Mouse (Mus musculus) CH12.LX (cell line): ENCODE data around the gene Xylt1. TPM values are rescaled to one million over a fixed set of nuclear protein-coding genes. Genes with fewer than 3 reads are reported as not detected.
A peak's percentile ranks its signal among the peaks of the same experiment; 100 is the strongest.

ENCODE experiments used
- DNase-seq: peaks from one replicate; pipeline ENCODE4 v3.0.0-alpha.2; 2013; ENCODE audit errors: extremely low read depth
- H3K27ac ChIP-seq: 2 replicates; pipeline ENCODE4 v1.5.1; 2012; ENCODE audit warnings: low read depth, mild to moderate bottlenecking, control low read depth, moderate library complexity; ENCODE audit not compliant: insufficient read depth
- H3K27me3 ChIP-seq: replicated peaks from 2 replicates; pipeline ENCODE3; 2012; ENCODE audit warnings: inconsistent platforms
- H3K36me3 ChIP-seq, 2 experiments: replicated peaks in 1 of 2; 2 replicates each; pipeline versions ENCODE3 to v1.6.1; 2012; ENCODE audit warnings: inconsistent platforms in 1 of 2, low read length in 1 of 2, mild to moderate bottlenecking in 1 of 2, mixed read lengths in 1 of 2, moderate library complexity in 1 of 2; ENCODE audit not compliant: control insufficient read depth in 1 of 2, insufficient read depth in 1 of 2
- H3K4me1 ChIP-seq, 2 experiments: 2 replicates each; pipeline ENCODE4 v1.6.1; 2012; ENCODE audit warnings: inconsistent platforms in 1 of 2, moderate library complexity in 1 of 2; ENCODE audit not compliant: insufficient read depth in 2 of 2, control insufficient read depth in 1 of 2
- H3K4me2 ChIP-seq: 2 replicates; pipeline ENCODE4 v1.6.1; 2012; ENCODE audit warnings: low read depth, mild to moderate bottlenecking, control low read depth; ENCODE audit not compliant: poor library complexity, insufficient read depth, severe bottlenecking
- H3K4me3 ChIP-seq, 3 experiments: fragments of 150-350 bp in 1 of 3; sonication (generic) in 1 of 3; replicated peaks in 1 of 3; 2 replicates each; pipeline versions ENCODE3 to v1.5.1; 2011 to 2012; ENCODE audit warnings: low read depth in 2 of 3, low read length in 2 of 3, mild to moderate bottlenecking in 2 of 3, moderate library complexity in 2 of 3, control low read depth in 1 of 3, improper control_type of control experiment in 1 of 3, inconsistent platforms in 1 of 3, mixed read lengths in 1 of 3; ENCODE audit not compliant: poor library complexity in 1 of 3
- H3K79me2 ChIP-seq: replicated peaks from 2 replicates; pipeline ENCODE4 v1.6.1; 2012; ENCODE audit warnings: mild to moderate bottlenecking, moderate library complexity; ENCODE audit not compliant: control insufficient read depth, poor library complexity, insufficient read depth, severe bottlenecking; ENCODE audit errors: extremely low read depth
- H3K9ac ChIP-seq: 2 replicates; pipeline ENCODE4 v1.6.1; 2012; ENCODE audit warnings: low read depth, mild to moderate bottlenecking, control low read depth, moderate library complexity; ENCODE audit not compliant: insufficient read depth
- H3K9me3 ChIP-seq: replicated peaks from 2 replicates; pipeline ENCODE3; 2012; ENCODE audit warnings: low read length, inconsistent platforms, mixed read lengths
- CHD1 ChIP-seq: IDR thresholded peaks from 2 replicates; pipeline ENCODE4 v1.6.1; 2012; ENCODE audit warnings: low read depth, low read length, improper control_type of control experiment, inconsistent platforms
- CHD2 ChIP-seq: IDR thresholded peaks from 2 replicates; pipeline ENCODE4 v1.6.1; 2011; ENCODE audit warnings: low read length, improper control_type of control experiment
- CTCF ChIP-seq, 2 experiments: IDR thresholded peaks in 1 of 2; conservative IDR thresholded peaks in 1 of 2; 2 replicates each; pipeline ENCODE4 v1.5.1; 2011 to 2012; ENCODE audit warnings: low read depth in 2 of 2, low read length in 2 of 2, improper control_type of control experiment in 1 of 2, inconsistent platforms in 1 of 2, mild to moderate bottlenecking in 1 of 2, moderate library complexity in 1 of 2
- E2F4 ChIP-seq: IDR thresholded peaks from 2 replicates; pipeline ENCODE4 v1.6.1; 2011; ENCODE audit warnings: low read depth, low read length, improper control_type of control experiment; ENCODE audit not compliant: insufficient replicate concordance
- ELF1 ChIP-seq: IDR thresholded peaks from 2 replicates; pipeline ENCODE4 v1.6.1; 2014; ENCODE audit warnings: low read depth, mild to moderate bottlenecking, inconsistent platforms, low read length, improper control_type of control experiment
- EP300 ChIP-seq: IDR thresholded peaks from 2 replicates; pipeline ENCODE4 v1.6.1; 2011; ENCODE audit warnings: low read length, improper control_type of control experiment
- GABPA ChIP-seq: IDR thresholded peaks from 2 replicates; pipeline ENCODE4 v1.6.1; 2012; ENCODE audit warnings: low read depth, low read length, improper control_type of control experiment, inconsistent platforms; ENCODE audit not compliant: insufficient replicate concordance
- JUN ChIP-seq: IDR thresholded peaks from 2 replicates; pipeline ENCODE4 v1.6.1; 2011; ENCODE audit warnings: low read depth, mild to moderate bottlenecking, low read length, improper control_type of control experiment, moderate library complexity; ENCODE audit not compliant: insufficient read depth
- JUND ChIP-seq: conservative IDR thresholded peaks from 2 replicates; pipeline ENCODE4 v1.6.1; 2011; ENCODE audit warnings: low read depth, low read length, improper control_type of control experiment
- MAFK ChIP-seq: IDR thresholded peaks from 2 replicates; pipeline ENCODE4 v1.6.1; 2011; ENCODE audit warnings: low read length, improper control_type of control experiment; ENCODE audit not compliant: insufficient replicate concordance
- MAX ChIP-seq: IDR thresholded peaks from 2 replicates; pipeline ENCODE4 v1.6.1; 2011; ENCODE audit warnings: low read length, improper control_type of control experiment
- MXI1 ChIP-seq: IDR thresholded peaks from 2 replicates; pipeline ENCODE4 v1.6.1; 2011; ENCODE audit warnings: mild to moderate bottlenecking, low read depth, low read length, improper control_type of control experiment
- NELFE ChIP-seq: IDR thresholded peaks from 2 replicates; pipeline ENCODE4 v1.6.1; 2011; ENCODE audit warnings: low read depth, low read length, improper control_type of control experiment
- RAD21 ChIP-seq: IDR thresholded peaks from 2 replicates; pipeline ENCODE4 v1.6.1; 2011; ENCODE audit warnings: low read depth, mild to moderate bottlenecking, low read length, improper control_type of control experiment, moderate library complexity
- RCOR1 ChIP-seq: conservative IDR thresholded peaks from 2 replicates; pipeline ENCODE4 v1.6.1; 2012; ENCODE audit warnings: low read depth, mild to moderate bottlenecking, inconsistent platforms, low read length, improper control_type of control experiment
- SIN3A ChIP-seq: IDR thresholded peaks from 2 replicates; pipeline ENCODE4 v1.6.1; 2012; ENCODE audit warnings: low read length, improper control_type of control experiment, inconsistent platforms
- SMC3 ChIP-seq: IDR thresholded peaks from 2 replicates; pipeline ENCODE4 v1.6.1; 2011; ENCODE audit warnings: low read depth, low read length, improper control_type of control experiment
- UBTF ChIP-seq: IDR thresholded peaks from 2 replicates; pipeline ENCODE4 v1.6.1; 2012; ENCODE audit warnings: low read depth, mild to moderate bottlenecking, inconsistent platforms, low read length, improper control_type of control experiment, moderate library complexity
- USF1 ChIP-seq: IDR thresholded peaks from 2 replicates; pipeline ENCODE4 v1.6.1; 2014; ENCODE audit warnings: low read depth, mild to moderate bottlenecking, inconsistent platforms, low read length, improper control_type of control experiment
- ZC3H11A ChIP-seq: IDR thresholded peaks from 2 replicates; pipeline ENCODE4 v1.6.1; 2012; ENCODE audit warnings: low read depth, mild to moderate bottlenecking, inconsistent platforms, low read length, improper control_type of control experiment
- ZKSCAN1 ChIP-seq: IDR thresholded peaks from 2 replicates; pipeline ENCODE4 v1.6.1; 2012; ENCODE audit warnings: low read depth, inconsistent platforms, low read length, improper control_type of control experiment, borderline replicate concordance
- ZNF384 ChIP-seq: IDR thresholded peaks from 2 replicates; pipeline ENCODE4 v1.6.1; 2012; ENCODE audit warnings: low read depth, low read length, improper control_type of control experiment, inconsistent platforms
- dilution Hi-C: fragments of 300-500 bp; cut with MboI; formaldehyde crosslinking; loops from 2 replicates; pipeline ENCODE4 v1.14.3; 2020; ENCODE audit warnings: low sequenced_read_pairs; ENCODE audit not compliant: extremely low pct_unique_long_range_greater_than_20kb, extremely low pct_ligation_motif_present
- in situ Hi-C: fragments of 300-500 bp; cut with MboI; formaldehyde crosslinking; loops from 3 replicates; pipeline ENCODE4 v1.14.3; 2019; ENCODE audit warnings: low sequenced_read_pairs, low pct_ligation_motif_present, low pct_unique_long_range_greater_than_20kb, mixed read lengths
- polyA plus RNA-seq: library from polyadenylated mRNA; unstranded; fragments of >175 nt; gene quantifications from 2 replicates; pipeline ENCODE4 v1.2.1, GENCODE M21; 2012; ENCODE audit warnings: low read depth; ENCODE audit not compliant: insufficient read length
- total RNA-seq, 2 experiments: library from RNA; depleted of rRNA; stranded (reverse); fragments of 300-350 nt in 1 of 2; fragments of >200 nt in 1 of 2; gene quantifications; 2 replicates each; pipeline ENCODE4 v1.2.3; 2012 to 2014

The Xylt1 gene
- total and polyA plus RNA-seq, 3 experiments = 0.38 to 0.84 (median 0.38) TPM

DNA sequence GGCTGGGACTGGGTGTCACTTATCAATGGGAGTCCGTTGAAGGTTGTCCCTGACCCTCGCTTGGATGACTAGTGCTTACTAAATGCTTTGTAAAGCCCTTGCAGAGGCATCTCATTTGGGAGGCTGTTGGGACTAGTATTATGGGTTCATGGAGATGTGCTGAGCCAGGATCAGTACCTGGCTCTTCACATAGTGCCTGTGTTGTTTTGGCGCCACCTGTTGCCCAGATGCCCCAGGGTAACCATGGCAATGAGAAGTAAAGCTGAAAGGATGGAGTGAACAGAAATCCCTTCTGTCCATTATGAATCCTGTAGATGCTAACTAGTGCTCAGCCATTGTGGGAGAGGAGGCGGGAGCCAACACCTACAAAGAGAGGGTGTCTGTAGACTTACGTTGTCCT is 249.9 kb downstream of the Xylt1 start:
- TF ChIP-seq MAFK = no peak
- TF ChIP-seq CTCF (conservative IDR thresholded peaks at IDR 0.05 in 1 of 2, IDR thresholded peaks at IDR 0.05 in 1 of 2; ENCODE audit: low read depth in 2 of 2, low read length in 2 of 2) = peak; percentile 38 to 80
- peak; percentile 81 for TF ChIP-seq SMC3
- TF ChIP-seq RAD21 = peak; percentile 83
- peak; percentile 20; the same call in 1 of the 2 replicates for TF ChIP-seq ZC3H11A
- TF ChIP-seq CHD1 = no peak
- in situ Hi-C loops (no loop called here), dilution Hi-C loops (no loop called here)
- H3K79me2 ChIP-seq = no peaks in the 10 kb centered on the region
- H3K27ac ChIP-seq = no peak overlapping the region
- peaks cover 0 to 6% of the 10 kb centered on the region in 2 experiments; a peak in 1 of 4 replicates for H3K4me1 ChIP-seq
- no peaks in the 10 kb centered on the region for H3K36me3 ChIP-seq
- no peak overlapping the region for H3K4me3 ChIP-seq
- H3K9ac ChIP-seq = no peak overlapping the region
- H3K9me3 ChIP-seq = no peaks in the 10 kb centered on the region
- DNase-seq = peak; percentile 56
- H3K27me3 ChIP-seq = no peaks in the 10 kb centered on the region
- no peak overlapping the region for H3K4me2 ChIP-seq

DNA sequence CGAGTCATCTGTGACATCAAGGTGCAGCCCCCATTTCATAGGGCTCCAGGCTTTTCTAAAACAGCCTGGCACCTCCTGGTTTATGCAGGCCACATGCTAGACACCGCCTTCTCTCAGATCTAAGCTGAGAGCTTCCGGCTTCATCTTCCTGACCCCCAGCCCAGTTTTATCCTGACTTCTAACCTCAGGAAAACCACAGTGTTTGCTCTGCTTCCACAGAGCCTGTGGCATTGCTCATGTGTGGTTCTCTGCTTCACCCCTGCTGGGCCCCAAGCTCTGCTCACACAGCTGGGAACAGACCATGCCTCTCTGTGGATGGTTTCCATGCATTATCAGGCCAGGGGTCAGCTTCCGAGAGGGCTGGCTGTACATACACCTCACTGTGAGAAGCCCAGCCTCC is 254.8 kb downstream of the Xylt1 start:
- Histone ChIP-seq H3K9ac (no peak overlapping the region), H3K27me3 (no peaks in the 10 kb centered on the region), H3K9me3 (no peaks in the 10 kb centered on the region), H3K4me3 (no peak overlapping the region), H3K4me2 (no peak overlapping the region), H3K27ac (no peak overlapping the region), H3K36me3 (no peaks in the 10 kb centered on the region), H3K4me1 (peaks cover 0 to 15% of the 10 kb centered on the region in 2 experiments; a peak in 2 of 4 replicates), H3K79me2 (no peaks in the 10 kb centered on the region)
- dilution Hi-C loops (no loop called here), in situ Hi-C loops (no loop called here)
- no peak for TF ChIP-seq SMC3
- no peak for TF ChIP-seq EP300
- TF ChIP-seq UBTF = no peak
- TF ChIP-seq MXI1 = no peak
- no peak for TF ChIP-seq MAX
- TF ChIP-seq MAFK = no peak
- no peak for TF ChIP-seq USF1
- no peak for TF ChIP-seq JUN
- TF ChIP-seq GABPA = no peak
- no peak for TF ChIP-seq CHD2
- no peak for TF ChIP-seq E2F4
- TF ChIP-seq CHD1 = no peak
- TF ChIP-seq SIN3A = no peak
- no peak for TF ChIP-seq RCOR1
- no peak for TF ChIP-seq NELFE
- no peak for TF ChIP-seq ZKSCAN1
- no peak for TF ChIP-seq JUND
- TF ChIP-seq ELF1 = no peak
- TF ChIP-seq ZNF384 = no peak
- DNase-seq = no peak
